Mouse (Mus musculus): ENCODE measurements around the gene Dtd2. TPM values are rescaled to one million over a fixed set of nuclear protein-coding genes. Genes with fewer than 3 reads are reported as not detected.

Dtd2 gene
- total and polyA plus RNA-seq, 3 experiments: 12.1 to 31.5 (median 12.8) TPM

GRCm38 (mm10) chr12:51990629-51991028 lies 15.7 kb downstream of the Dtd2 start:
- Histone ChIP-seq H3K9me3 (replicated peaks) (no peaks in the 10 kb centered on the region), H3K36me3 (replicated peaks) (peaks cover 26% of the 10 kb centered on the region), H3K4me3 (ENCODE audit: low read depth, low read length) (no peak overlapping the region), H3K27me3 (ENCODE audit: insufficient read depth, low read length) (peaks cover 3% of the 10 kb centered on the region), H3K4me1 (ENCODE audit: insufficient read depth, low read depth, low read length) (no peaks in the 10 kb centered on the region)
- TF ChIP-seq GATA2 (IDR thresholded peaks at IDR 0.05; ENCODE audit: borderline replicate concordance, low read depth, low read length) (no peak), TAL1 (conservative IDR thresholded peaks at IDR 0.05; ENCODE audit: low read depth, low read length) (no peak), CTCF (IDR thresholded peaks at IDR 0.05; ENCODE audit: low read depth, low read length) (no peak), POLR2AphosphoS5 (IDR thresholded peaks at IDR 0.05; ENCODE audit: insufficient replicate concordance, low read depth, low read length) (no peak), GATA1 (IDR thresholded peaks at IDR 0.05; ENCODE audit: borderline replicate concordance, low read length) (no peak)
- DNase-seq (ENCODE audit: low spot score): no peak
- ATAC-seq (ENCODE audit: extremely low read depth, insufficient number of reproducible peaks, low FRiP score, poor library complexity, severe bottlenecking): no peak

GRCm38 (mm10) chr12:51988536-51988935 lies 17.8 kb downstream of the Dtd2 start:
- no peaks in the 10 kb centered on the region for H3K9me3 ChIP-seq (replicated peaks)
- no peak overlapping the region for H3K4me3 ChIP-seq (ENCODE audit: low read depth, low read length)
- peaks cover 7% of the 10 kb centered on the region for H3K27me3 ChIP-seq (ENCODE audit: insufficient read depth, low read length)
- peaks cover 7% of the 10 kb centered on the region for H3K36me3 ChIP-seq (replicated peaks)
- no peak for ATAC-seq (ENCODE audit: extremely low read depth, insufficient number of reproducible peaks, low FRiP score, poor library complexity, severe bottlenecking)
- peaks cover 12% of the 10 kb centered on the region for H3K4me1 ChIP-seq (ENCODE audit: insufficient read depth, low read depth, low read length)
- TF ChIP-seq GATA2 (IDR thresholded peaks at IDR 0.05; ENCODE audit: borderline replicate concordance, low read depth, low read length) (no peak), GATA1 (IDR thresholded peaks at IDR 0.05; ENCODE audit: borderline replicate concordance, low read length) (no peak), POLR2AphosphoS5 (IDR thresholded peaks at IDR 0.05; ENCODE audit: insufficient replicate concordance, low read depth, low read length) (no peak)
- DNase-seq (ENCODE audit: low spot score): no peak

GRCm38 (mm10) chr12:51985826-51986225 lies 20.5 kb downstream of the Dtd2 start:
- H3K4me3 ChIP-seq (ENCODE audit: low read depth, low read length): no peak overlapping the region
- ATAC-seq (ENCODE audit: extremely low read depth, insufficient number of reproducible peaks, low FRiP score, poor library complexity, severe bottlenecking): no peak
- no peaks in the 10 kb centered on the region for H3K36me3 ChIP-seq (replicated peaks)
- TF ChIP-seq CTCF (IDR thresholded peaks at IDR 0.05; ENCODE audit: low read depth, low read length): no peak
- TF ChIP-seq TAL1 (conservative IDR thresholded peaks at IDR 0.05; ENCODE audit: low read depth, low read length): no peak
- TF ChIP-seq POLR2AphosphoS5 (IDR thresholded peaks at IDR 0.05; ENCODE audit: insufficient replicate concordance, low read depth, low read length): no peak
- TF ChIP-seq GATA2 (IDR thresholded peaks at IDR 0.05; ENCODE audit: borderline replicate concordance, low read depth, low read length): no peak
- no peak for TF ChIP-seq GATA1 (IDR thresholded peaks at IDR 0.05; ENCODE audit: borderline replicate concordance, low read length)
- H3K27me3 ChIP-seq (ENCODE audit: insufficient read depth, low read length): peaks cover 14% of the 10 kb centered on the region
- H3K9me3 ChIP-seq (replicated peaks): no peaks in the 10 kb centered on the region
- DNase-seq (ENCODE audit: low spot score): no peak
- H3K4me1 ChIP-seq (ENCODE audit: insufficient read depth, low read depth, low read length): peaks cover 12% of the 10 kb centered on the region

DNA sequence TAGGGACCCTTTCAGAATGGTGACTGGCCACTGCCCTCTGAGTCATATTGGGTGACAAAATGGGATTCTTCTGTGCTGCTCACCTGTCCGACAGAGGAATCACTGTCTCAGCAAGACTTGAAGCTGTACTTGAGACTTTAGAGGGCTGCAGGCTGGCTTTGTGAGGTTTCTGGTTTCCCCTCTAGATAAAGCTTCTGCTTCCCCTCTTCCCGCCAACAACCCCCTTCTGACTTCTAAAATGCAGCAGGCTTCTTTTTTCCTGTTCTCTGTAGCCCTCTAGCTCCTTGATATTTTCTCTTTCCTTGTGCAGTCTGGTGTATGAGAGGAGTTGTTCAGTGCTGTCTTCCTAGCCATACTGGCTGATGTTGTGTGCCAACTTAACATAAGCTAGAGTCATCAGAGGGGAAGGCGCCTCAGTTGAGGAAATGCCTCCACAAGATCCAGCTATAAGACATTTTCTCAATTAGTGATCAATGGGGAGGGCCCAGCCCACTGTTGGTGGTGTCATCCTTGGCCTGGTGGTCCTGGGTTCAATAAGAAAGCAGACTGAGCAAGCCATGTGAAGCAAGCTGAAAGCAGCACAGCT lies 21.0 kb downstream of the Dtd2 start:
- DNase-seq (ENCODE audit: low spot score) (no peak), ATAC-seq (ENCODE audit: extremely low read depth, insufficient number of reproducible peaks, low FRiP score, poor library complexity, severe bottlenecking) (no peak)
- TF ChIP-seq POLR2AphosphoS5 (IDR thresholded peaks at IDR 0.05; ENCODE audit: insufficient replicate concordance, low read depth, low read length) (no peak), GATA2 (IDR thresholded peaks at IDR 0.05; ENCODE audit: borderline replicate concordance, low read depth, low read length) (no peak)

GRCm38 (mm10) chr12:51983625-51984024 lies 22.7 kb downstream of the Dtd2 start:
- no peak for ATAC-seq (ENCODE audit: extremely low read depth, insufficient number of reproducible peaks, low FRiP score, poor library complexity, severe bottlenecking)

More for the DNA sequence above, 21.0 kb downstream of the Dtd2 start:
- peaks cover 14% of the 10 kb centered on the region for H3K27me3 ChIP-seq (ENCODE audit: insufficient read depth, low read length)
- peaks cover 12% of the 10 kb centered on the region for H3K4me1 ChIP-seq (ENCODE audit: insufficient read depth, low read depth, low read length)
- no peaks in the 10 kb centered on the region for H3K36me3 ChIP-seq (replicated peaks)
- no peaks in the 10 kb centered on the region for H3K9me3 ChIP-seq (replicated peaks)
- no peak overlapping the region for H3K4me3 ChIP-seq (ENCODE audit: low read depth, low read length)

GRCm38 (mm10) chr12:51976531-51976930 lies 29.8 kb downstream of the Dtd2 start:
- DNase-seq (ENCODE audit: low spot score): no peak
- peaks cover 4% of the 10 kb centered on the region for H3K4me1 ChIP-seq (ENCODE audit: insufficient read depth, low read depth, low read length)
- no peak for TF ChIP-seq CTCF (IDR thresholded peaks at IDR 0.05; ENCODE audit: low read depth, low read length)
- TF ChIP-seq GATA2 (IDR thresholded peaks at IDR 0.05; ENCODE audit: borderline replicate concordance, low read depth, low read length): no peak
- TF ChIP-seq POLR2AphosphoS5 (IDR thresholded peaks at IDR 0.05; ENCODE audit: insufficient replicate concordance, low read depth, low read length): no peak
- no peak for TF ChIP-seq GATA1 (IDR thresholded peaks at IDR 0.05; ENCODE audit: borderline replicate concordance, low read length)
- no peak for TF ChIP-seq TAL1 (conservative IDR thresholded peaks at IDR 0.05; ENCODE audit: low read depth, low read length)

More at GRCm38 (mm10) chr12:51983625-51984024, 22.7 kb downstream of the Dtd2 start:
- TF ChIP-seq TAL1 (conservative IDR thresholded peaks at IDR 0.05; ENCODE audit: low read depth, low read length) (no peak), CTCF (IDR thresholded peaks at IDR 0.05; ENCODE audit: low read depth, low read length) (no peak), GATA1 (IDR thresholded peaks at IDR 0.05; ENCODE audit: borderline replicate concordance, low read length) (no peak), POLR2AphosphoS5 (IDR thresholded peaks at IDR 0.05; ENCODE audit: insufficient replicate concordance, low read depth, low read length) (no peak), GATA2 (IDR thresholded peaks at IDR 0.05; ENCODE audit: borderline replicate concordance, low read depth, low read length) (no peak)
- no peaks in the 10 kb centered on the region for H3K9me3 ChIP-seq (replicated peaks)
- no peak overlapping the region for H3K4me3 ChIP-seq (ENCODE audit: low read depth, low read length)
- H3K36me3 ChIP-seq (replicated peaks): no peaks in the 10 kb centered on the region
- H3K27me3 ChIP-seq (ENCODE audit: insufficient read depth, low read length): peaks cover 14% of the 10 kb centered on the region
- H3K4me1 ChIP-seq (ENCODE audit: insufficient read depth, low read depth, low read length): peaks cover 12% of the 10 kb centered on the region
- no peak for DNase-seq (ENCODE audit: low spot score)

More at GRCm38 (mm10) chr12:51976531-51976930, 29.8 kb downstream of the Dtd2 start:
- no peak for ATAC-seq (ENCODE audit: extremely low read depth, insufficient number of reproducible peaks, low FRiP score, poor library complexity, severe bottlenecking)
- Histone ChIP-seq H3K9me3 (replicated peaks) (peaks cover 7% of the 10 kb centered on the region), H3K4me3 (ENCODE audit: low read depth, low read length) (no peak overlapping the region), H3K36me3 (replicated peaks) (no peaks in the 10 kb centered on the region), H3K27me3 (ENCODE audit: insufficient read depth, low read length) (0 out of 2 replicates have a peak, but pooled peaks cover 6% of the 10 kb centered on the region)
